Mouse (Mus musculus) ovary, postnatal 36 days (tissue): ENCODE measurements around the gene Bbs5.
A peak's percentile ranks its signal among the peaks of the same experiment; 100 is the strongest.
"Not testable (repeated sequence)": the region's sequence is repeated elsewhere in the genome, so short reads cannot be mapped to it uniquely, and the experiment has no call there.

Source experiments
- DNase-seq: peaks from one replicate; pipeline ENCODE4 v3.0.0; 2022; ENCODE audit warnings: low spot score, mixed read lengths

The Bbs5 gene

GRCm38 (mm10) chr2:69646726-69647490 lies at the start of gene Bbs5:
Bbs5 (plus strand) TSS chr2:69647171.
- DNase-seq: peak; percentile 90

GRCm38 (mm10) chr2:69603726-69604393 lies 43.1 kb upstream of the Bbs5 start:
- no peak for DNase-seq

- DNase-seq: no peak
Observed at GRCm38 (mm10) chr2:69606621-69607020, 40.4 kb upstream of the Bbs5 start.

GRCm38 (mm10) chr2:69612237-69612636 lies 34.7 kb upstream of the Bbs5 start:
- no peak for DNase-seq

GRCm38 (mm10) chr2:69612716-69613115 lies 34.3 kb upstream of the Bbs5 start:
- no peak for DNase-seq

GRCm38 (mm10) chr2:69613237-69613636 lies 33.7 kb upstream of the Bbs5 start:
- no peak for DNase-seq

- no peak for DNase-seq
Observed at GRCm38 (mm10) chr2:69618336-69618735, 28.6 kb upstream of the Bbs5 start.

- no peak for DNase-seq
Observed at GRCm38 (mm10) chr2:69619286-69619685, 27.7 kb upstream of the Bbs5 start.

GRCm38 (mm10) chr2:69629215-69629614 lies 17.8 kb upstream of the Bbs5 start:
- DNase-seq: peak; percentile 25

- no peak for DNase-seq
Observed at GRCm38 (mm10) chr2:69629914-69630313, 17.1 kb upstream of the Bbs5 start.

- DNase-seq: no peak
Observed at GRCm38 (mm10) chr2:69630792-69631191, 16.2 kb upstream of the Bbs5 start.

GRCm38 (mm10) chr2:69631449-69631848 lies 15.5 kb upstream of the Bbs5 start:
- DNase-seq: no peak

- peak; percentile 18 for DNase-seq
Observed at GRCm38 (mm10) chr2:69635064-69635701, 11.8 kb upstream of the Bbs5 start.

GRCm38 (mm10) chr2:69635807-69636206 lies 11.2 kb upstream of the Bbs5 start:
- no peak for DNase-seq

- not testable (repeated sequence) for DNase-seq
Observed at GRCm38 (mm10) chr2:69637989-69638388, 9.0 kb upstream of the Bbs5 start.

- peak; percentile 15 for DNase-seq
Observed at GRCm38 (mm10) chr2:69640100-69640499, 6.9 kb upstream of the Bbs5 start.

- no peak for DNase-seq
Observed at GRCm38 (mm10) chr2:69644968-69645617, 1.9 kb upstream of the Bbs5 start.

GRCm38 (mm10) chr2:69649716-69650115 lies 2.7 kb downstream of the Bbs5 start:
- no peak for DNase-seq

GRCm38 (mm10) chr2:69659326-69659725 lies 12.4 kb downstream of the Bbs5 start:
- DNase-seq: no peak

GRCm38 (mm10) chr2:69663827-69664476 lies 17.0 kb downstream of the Bbs5 start:
- no peak for DNase-seq

GRCm38 (mm10) chr2:69667656-69668055 lies 20.7 kb downstream of the Bbs5 start:
- DNase-seq: no peak

GRCm38 (mm10) chr2:69668414-69668813 lies 21.4 kb downstream of the Bbs5 start:
- no peak for DNase-seq
